Mouse (Mus musculus): ENCODE measurements around the gene Olfr1057. TPM values are rescaled to one million over a fixed set of nuclear protein-coding genes. Genes with fewer than 3 reads are reported as not detected.
"Not testable (repeated sequence)": the region's sequence is repeated elsewhere in the genome, so short reads cannot be mapped to it uniquely, and the experiment has no call there.

The Olfr1057 gene
- not detected in 2 replicates for total RNA-seq (2014; fragmentation: Nextera tagmentation)
- total RNA-seq (2017) = 0.22 TPM in 1 of 2 replicates, not detected in the other
- polyA plus RNA-seq (2012) = not detected in 2 replicates

GRCm38 (mm10) chr2:86378293-86378692 lies at the start of gene Olfr1057:
TSS of gene Olfr1057 (minus strand) at chr2:86378393.
- no peak within 1 kb of the TSS for H3K4me3 ChIP-seq (ENCODE audit: low read depth, low read length)
- H3K27me3 ChIP-seq (ENCODE audit: insufficient read depth, low read length) = no peaks in the 10 kb centered on the region
- TF ChIP-seq POLR2AphosphoS5 (IDR thresholded peaks at IDR 0.05; ENCODE audit: insufficient replicate concordance, low read depth, low read length) (no peak), CTCF (IDR thresholded peaks at IDR 0.05; ENCODE audit: low read depth, low read length) (no peak), GATA2 (IDR thresholded peaks at IDR 0.05; ENCODE audit: borderline replicate concordance, low read depth, low read length) (no peak), GATA1 (IDR thresholded peaks at IDR 0.05; ENCODE audit: borderline replicate concordance, low read length) (no peak), TAL1 (conservative IDR thresholded peaks at IDR 0.05; ENCODE audit: low read depth, low read length) (no peak)
- H3K36me3 ChIP-seq (replicated peaks) = no peaks in the 10 kb centered on the region
- no peak for ATAC-seq (ENCODE audit: extremely low read depth, insufficient number of reproducible peaks, low FRiP score, poor library complexity, severe bottlenecking)
- H3K4me1 ChIP-seq (ENCODE audit: insufficient read depth, low read depth, low read length) = no peaks in the 10 kb centered on the region
- no peak for DNase-seq (ENCODE audit: low spot score)
- H3K9me3 ChIP-seq (replicated peaks) = no peaks in the 10 kb centered on the region

- not testable (repeated sequence) for H3K36me3 ChIP-seq (replicated peaks); DNase-seq (ENCODE audit: low spot score); H3K4me1 ChIP-seq (ENCODE audit: insufficient read depth, low read depth, low read length); H3K4me3 ChIP-seq (ENCODE audit: low read depth, low read length); H3K9me3 ChIP-seq (replicated peaks); ATAC-seq (ENCODE audit: extremely low read depth, insufficient number of reproducible peaks, low FRiP score, poor library complexity, severe bottlenecking); H3K27me3 ChIP-seq (ENCODE audit: insufficient read depth, low read length)
Observed at GRCm38 (mm10) chr2:86426649-86427048, 48.5 kb upstream of the Olfr1057 start, which contains the start of gene Olfr1062. TSS of gene Olfr1062 (minus strand) at chr2:86426749.

GRCm38 (mm10) chr2:86413950-86414349 lies 35.8 kb upstream of the Olfr1057 start, which contains the start of gene Olfr1061:
TSS of gene Olfr1061 (minus strand) at chr2:86414050.
- TF ChIP-seq GATA2 (IDR thresholded peaks at IDR 0.05; ENCODE audit: borderline replicate concordance, low read depth, low read length) (no peak), GATA1 (IDR thresholded peaks at IDR 0.05; ENCODE audit: borderline replicate concordance, low read length) (no peak), TAL1 (conservative IDR thresholded peaks at IDR 0.05; ENCODE audit: low read depth, low read length) (no peak), CTCF (IDR thresholded peaks at IDR 0.05; ENCODE audit: low read depth, low read length) (no peak)
- Histone ChIP-seq H3K36me3 (replicated peaks) (no peaks in the 10 kb centered on the region), H3K4me3 (ENCODE audit: low read depth, low read length) (no peak within 1 kb of the TSS), H3K9me3 (replicated peaks) (no peaks in the 10 kb centered on the region), H3K4me1 (ENCODE audit: insufficient read depth, low read depth, low read length) (no peaks in the 10 kb centered on the region), H3K27me3 (ENCODE audit: insufficient read depth, low read length) (no peaks in the 10 kb centered on the region)
- DNase-seq (ENCODE audit: low spot score) (no peak), ATAC-seq (ENCODE audit: extremely low read depth, insufficient number of reproducible peaks, low FRiP score, poor library complexity, severe bottlenecking) (no peak)

DNA sequence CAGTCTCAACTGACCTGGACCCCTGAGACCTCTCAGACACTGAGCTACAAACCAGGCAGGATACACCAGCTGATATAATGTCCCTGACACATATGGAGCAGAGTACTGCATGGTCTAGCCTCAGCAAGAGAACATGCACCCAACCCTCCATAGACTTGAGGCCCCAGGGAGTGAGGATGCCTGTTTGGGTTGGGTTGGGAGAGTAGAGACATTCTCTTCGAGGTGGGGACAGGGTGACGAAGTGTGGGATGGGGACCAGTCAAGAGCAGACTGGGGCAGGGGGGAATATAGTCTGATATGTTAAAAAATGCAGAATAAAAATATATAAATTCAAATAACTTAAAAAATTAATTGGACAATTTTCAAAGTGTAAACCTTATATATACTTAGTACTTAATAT lies 16.9 kb upstream of the Olfr1057 start:
- DNase-seq (ENCODE audit: low spot score) = no peak
- no peaks in the 10 kb centered on the region for H3K4me1 ChIP-seq (ENCODE audit: insufficient read depth, low read depth, low read length)

DNA sequence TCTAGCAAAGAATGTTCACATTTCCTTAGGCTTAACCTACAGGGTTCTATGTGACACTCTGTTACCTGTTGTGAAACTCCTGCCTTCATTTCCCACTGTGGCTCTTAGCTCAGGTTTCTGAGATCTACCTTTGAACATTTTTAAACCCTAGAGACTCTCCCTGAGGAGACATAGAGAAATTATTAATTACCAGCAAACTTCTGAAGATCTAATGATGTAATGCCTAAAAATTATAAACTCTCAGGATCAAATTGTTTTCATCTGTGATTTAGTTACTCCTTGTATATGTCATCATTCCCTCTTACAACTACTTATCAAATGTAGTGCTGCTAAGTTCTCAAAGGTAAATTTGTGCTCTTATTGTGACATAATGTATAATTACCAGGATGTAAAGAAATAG lies 10.3 kb upstream of the Olfr1057 start, which contains the start of gene Olfr1058:
Olfr1058 (minus strand) TSS at position 101 of the 400 bp plus-strand sequence.
- not testable (repeated sequence) for H3K27me3 ChIP-seq (ENCODE audit: insufficient read depth, low read length)

More for the DNA sequence above, 16.9 kb upstream of the Olfr1057 start:
- no peaks in the 10 kb centered on the region for H3K27me3 ChIP-seq (ENCODE audit: insufficient read depth, low read length)
- H3K4me3 ChIP-seq (ENCODE audit: low read depth, low read length) = no peak overlapping the region
- H3K36me3 ChIP-seq (replicated peaks) = no peaks in the 10 kb centered on the region
- ATAC-seq (ENCODE audit: extremely low read depth, insufficient number of reproducible peaks, low FRiP score, poor library complexity, severe bottlenecking) = no peak
- no peak for TF ChIP-seq TAL1 (conservative IDR thresholded peaks at IDR 0.05; ENCODE audit: low read depth, low read length)
- no peak for TF ChIP-seq GATA2 (IDR thresholded peaks at IDR 0.05; ENCODE audit: borderline replicate concordance, low read depth, low read length)
- TF ChIP-seq GATA1 (IDR thresholded peaks at IDR 0.05; ENCODE audit: borderline replicate concordance, low read length) = no peak
- no peak for TF ChIP-seq CTCF (IDR thresholded peaks at IDR 0.05; ENCODE audit: low read depth, low read length)
- TF ChIP-seq POLR2AphosphoS5 (IDR thresholded peaks at IDR 0.05; ENCODE audit: insufficient replicate concordance, low read depth, low read length) = no peak
- peaks cover 3% of the 10 kb centered on the region for H3K9me3 ChIP-seq (replicated peaks)

GRCm38 (mm10) chr2:86366342-86366741 lies 11.9 kb downstream of the Olfr1057 start:
- ATAC-seq (ENCODE audit: extremely low read depth, insufficient number of reproducible peaks, low FRiP score, poor library complexity, severe bottlenecking); H3K27me3 ChIP-seq (ENCODE audit: insufficient read depth, low read length); H3K36me3 ChIP-seq (replicated peaks); DNase-seq (ENCODE audit: low spot score); H3K4me3 ChIP-seq (ENCODE audit: low read depth, low read length); H3K4me1 ChIP-seq (ENCODE audit: insufficient read depth, low read depth, low read length); H3K9me3 ChIP-seq (replicated peaks): not testable (repeated sequence)

More for the DNA sequence above, 10.3 kb upstream of the Olfr1057 start, which contains the start of gene Olfr1058:
- not testable (repeated sequence) for H3K9me3 ChIP-seq (replicated peaks); H3K4me1 ChIP-seq (ENCODE audit: insufficient read depth, low read depth, low read length); H3K4me3 ChIP-seq (ENCODE audit: low read depth, low read length); H3K36me3 ChIP-seq (replicated peaks); ATAC-seq (ENCODE audit: extremely low read depth, insufficient number of reproducible peaks, low FRiP score, poor library complexity, severe bottlenecking); DNase-seq (ENCODE audit: low spot score)

- TF ChIP-seq CTCF (IDR thresholded peaks at IDR 0.05; ENCODE audit: low read depth, low read length) (no peak), TAL1 (conservative IDR thresholded peaks at IDR 0.05; ENCODE audit: low read depth, low read length) (no peak), GATA2 (IDR thresholded peaks at IDR 0.05; ENCODE audit: borderline replicate concordance, low read depth, low read length) (no peak), GATA1 (IDR thresholded peaks at IDR 0.05; ENCODE audit: borderline replicate concordance, low read length) (no peak), POLR2AphosphoS5 (IDR thresholded peaks at IDR 0.05; ENCODE audit: insufficient replicate concordance, low read depth, low read length) (no peak)
- H3K4me1 ChIP-seq (ENCODE audit: insufficient read depth, low read depth, low read length) = no peaks in the 10 kb centered on the region
- DNase-seq (ENCODE audit: low spot score) = no peak
- H3K36me3 ChIP-seq (replicated peaks) = no peaks in the 10 kb centered on the region
- peaks cover 4% of the 10 kb centered on the region; the same call in 1 of the 2 replicates for H3K9me3 ChIP-seq (replicated peaks)
- no peak within 1 kb of the TSS for H3K4me3 ChIP-seq (ENCODE audit: low read depth, low read length)
- no peaks in the 10 kb centered on the region for H3K27me3 ChIP-seq (ENCODE audit: insufficient read depth, low read length)
- no peak for ATAC-seq (ENCODE audit: extremely low read depth, insufficient number of reproducible peaks, low FRiP score, poor library complexity, severe bottlenecking)
Observed at GRCm38 (mm10) chr2:86362369-86362768, 15.8 kb downstream of the Olfr1057 start, which contains the start of gene Olfr1056. TSS of gene Olfr1056 (minus strand) at chr2:86362469.

GRCm38 (mm10) chr2:86351751-86352150 lies 26.4 kb downstream of the Olfr1057 start:
- not testable (repeated sequence) for H3K4me1 ChIP-seq (ENCODE audit: insufficient read depth, low read depth, low read length); H3K9me3 ChIP-seq (replicated peaks); DNase-seq (ENCODE audit: low spot score); H3K27me3 ChIP-seq (ENCODE audit: insufficient read depth, low read length); ATAC-seq (ENCODE audit: extremely low read depth, insufficient number of reproducible peaks, low FRiP score, poor library complexity, severe bottlenecking); H3K36me3 ChIP-seq (replicated peaks); H3K4me3 ChIP-seq (ENCODE audit: low read depth, low read length)

Data from G1E (cell line).